Mouse (Mus musculus) spleen, postnatal 10 days (tissue): ENCODE results near the gene Clns1a.

Source experiments
- DNase-seq, 2 experiments: peaks; one replicate each; pipeline ENCODE4 v3.0.0; 2021 to 2022; ENCODE audit warnings: low spot score in 2 of 2

Gene Clns1a

DNA sequence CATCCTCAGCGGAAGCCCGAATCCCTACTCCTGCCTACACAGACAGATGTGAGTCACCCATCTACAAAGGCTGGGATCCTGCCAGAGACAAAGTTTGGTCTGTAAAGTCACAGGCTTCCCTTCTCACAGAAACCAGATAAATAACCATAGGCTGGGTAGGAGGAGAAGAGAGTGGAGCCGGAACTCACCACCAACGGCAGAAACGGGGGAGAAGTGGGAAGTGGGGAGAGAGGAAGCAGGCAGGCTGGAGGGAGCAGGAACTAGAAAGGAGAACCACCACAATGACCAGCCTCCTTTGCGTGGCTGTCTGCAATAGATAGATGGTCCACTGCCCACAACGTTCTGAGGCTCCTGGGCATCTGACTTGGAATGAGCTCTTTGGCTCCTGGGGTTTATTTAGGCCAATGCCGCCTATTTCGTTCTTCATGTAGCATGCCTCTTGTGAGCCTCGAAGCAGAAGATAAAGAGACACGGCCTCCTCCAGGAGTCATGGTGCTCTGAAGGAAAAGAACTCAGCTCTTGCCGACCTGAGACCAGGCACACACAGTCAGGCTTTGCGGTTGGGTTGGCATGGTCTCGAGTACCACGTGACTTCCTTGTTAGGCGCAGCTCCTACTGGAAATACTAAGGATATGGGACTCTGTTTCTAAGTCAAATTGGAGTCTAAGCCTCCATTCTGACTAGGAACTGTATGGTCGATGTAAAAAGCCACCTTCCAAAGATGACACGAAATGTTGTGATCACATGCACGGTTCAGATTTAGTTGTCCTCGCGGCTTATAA, 68.9 kb downstream of the Clns1a start:
- no peak for DNase-seq

DNA sequence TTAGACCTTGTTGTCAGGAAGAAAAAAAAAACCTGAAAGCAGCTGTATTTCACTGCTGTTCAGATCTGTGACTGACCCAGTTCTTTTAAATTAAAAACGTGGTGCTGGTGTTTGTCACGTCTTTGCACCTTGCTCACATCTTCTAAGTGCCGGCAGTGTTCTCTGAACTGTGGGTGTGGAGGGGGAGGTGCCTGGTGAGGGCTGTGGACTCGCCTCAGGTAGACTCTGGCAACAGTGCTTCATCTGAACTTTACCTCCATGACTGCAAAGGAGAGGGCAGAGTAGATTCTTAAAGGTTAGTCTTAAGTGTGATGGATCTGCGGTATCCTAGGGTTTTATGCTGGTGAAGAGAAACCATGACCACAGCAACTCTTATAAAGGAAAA, 69.5 kb downstream of the Clns1a start:
- DNase-seq, result no peak

DNA sequence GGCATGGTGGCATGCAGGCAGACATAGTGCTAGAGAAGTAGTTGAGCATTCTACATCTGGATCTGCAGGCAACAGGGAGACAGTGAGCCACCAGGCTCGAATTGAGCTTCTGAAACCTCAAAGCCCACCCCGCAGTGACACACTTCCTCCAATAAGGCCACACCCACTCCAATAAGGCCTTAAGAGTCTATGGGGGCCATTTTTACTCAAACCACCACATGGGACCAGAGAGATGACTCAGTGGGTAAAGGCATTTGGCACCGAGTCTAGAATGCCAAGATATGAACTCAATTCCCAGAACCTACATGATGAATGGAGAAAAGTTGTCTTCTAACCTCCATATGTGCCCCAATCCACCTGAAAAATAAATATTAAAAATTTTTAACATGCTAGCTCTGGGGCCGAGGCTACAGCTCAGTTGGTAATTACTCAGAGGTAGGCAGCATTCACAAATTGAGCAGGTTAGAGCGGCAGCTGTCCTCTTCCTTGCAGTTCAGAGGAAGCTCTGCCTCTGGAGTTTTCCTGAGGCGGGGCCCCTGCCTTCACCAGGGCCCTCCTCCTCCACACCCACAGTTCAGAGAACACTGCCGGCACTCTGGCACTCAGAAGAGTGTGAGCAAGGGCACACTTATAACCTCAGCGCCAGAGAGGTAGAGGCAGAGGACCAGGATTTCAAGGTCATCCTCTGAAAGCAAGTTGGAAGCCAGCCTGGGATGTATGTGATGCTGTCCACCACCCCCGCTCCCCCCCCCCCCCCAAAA, 70.2 kb downstream of the Clns1a start:
- DNase-seq, result no peak

DNA sequence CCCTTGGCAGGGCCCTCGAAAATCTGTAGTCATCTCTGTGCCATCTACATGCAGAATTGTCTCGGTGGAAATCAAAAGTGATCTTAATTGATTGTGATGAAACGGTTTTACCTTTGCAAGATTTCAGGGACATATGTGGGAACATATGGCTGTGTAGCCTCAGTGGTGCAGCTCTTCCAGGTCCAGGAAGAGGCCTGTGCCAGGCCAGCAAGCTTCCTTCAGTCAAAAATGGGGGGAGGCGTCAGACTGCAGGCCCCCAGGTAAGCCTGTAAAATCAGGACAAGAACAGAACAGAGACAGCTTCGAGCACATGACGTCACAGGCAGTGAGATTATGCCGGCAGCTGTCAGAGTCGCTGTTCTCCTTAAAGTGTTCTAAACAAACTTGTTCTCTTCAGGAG, 71.4 kb downstream of the Clns1a start:
- no peak for DNase-seq

DNA sequence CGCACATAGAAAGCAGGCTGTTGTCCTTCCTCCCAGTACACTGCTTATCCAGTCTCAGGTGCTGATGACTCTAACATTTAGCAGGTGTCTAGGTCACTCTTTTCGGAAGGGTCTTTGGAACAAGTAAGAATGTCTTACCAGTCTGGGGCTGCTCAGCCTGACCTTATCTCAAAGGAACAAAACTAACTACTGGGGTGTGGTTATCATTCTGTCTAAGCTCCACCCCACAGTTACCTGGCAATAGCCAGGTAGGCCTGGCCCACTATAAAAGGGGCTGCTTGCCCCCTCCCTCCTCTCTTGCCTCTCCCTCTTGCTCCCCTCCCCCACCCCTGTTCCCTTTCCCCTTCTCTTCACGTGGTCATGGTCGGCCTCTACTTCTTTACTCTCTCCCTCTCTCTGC, 72.6 kb downstream of the Clns1a start:
- DNase-seq, result no peak
